Mouse (Mus musculus): Measurements from ENCODE around the gene Fam84b.

DNA sequence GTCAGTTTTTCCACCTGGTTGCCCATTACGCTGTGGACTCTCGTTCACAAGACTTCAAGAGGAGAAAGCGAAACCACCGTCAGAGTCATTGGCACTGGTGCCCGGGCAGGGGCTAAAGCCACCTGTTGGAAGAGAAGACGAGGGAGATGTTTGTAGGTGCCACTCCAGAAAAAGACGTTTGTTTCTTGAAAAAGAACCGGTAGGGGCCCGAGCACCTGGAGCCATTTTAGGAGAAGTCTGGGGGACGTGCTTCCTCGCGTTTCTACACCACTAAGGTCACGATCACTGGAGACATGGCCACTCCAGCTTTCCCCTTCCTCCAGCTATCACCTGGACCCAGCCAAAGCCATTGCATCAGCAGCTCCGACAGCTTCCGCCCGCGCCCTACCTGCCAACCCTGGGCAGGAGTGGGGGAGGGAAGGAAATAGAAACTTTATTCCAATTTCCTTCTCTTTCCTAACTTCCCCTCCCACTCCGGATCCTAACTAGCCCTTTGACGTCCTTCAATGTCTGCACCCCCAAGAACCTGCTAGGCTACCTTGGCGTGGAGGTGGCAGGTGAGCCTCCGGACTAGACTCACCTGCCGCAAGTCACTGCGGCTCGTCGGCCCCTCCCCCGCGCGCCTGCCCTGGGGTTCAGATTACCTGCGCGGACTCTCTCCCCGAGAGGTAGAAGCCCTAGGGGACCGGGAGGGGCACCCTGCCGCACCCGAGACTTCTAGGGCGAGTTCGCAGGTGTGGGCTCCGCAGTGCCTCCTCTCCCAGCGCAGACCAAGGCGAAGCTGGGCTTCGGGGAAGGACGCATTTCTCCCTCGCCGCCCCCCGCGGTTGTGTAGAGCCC is 29.5 kb downstream of the Fam84b start:
- no peak for TF ChIP-seq CTCF (IDR thresholded peaks at IDR 0.05; ENCODE audit: low read depth)
- no peak for TF ChIP-seq EP300 (IDR thresholded peaks at IDR 0.05; ENCODE audit: low read depth)

All from liver, postnatal 0 days (tissue).